Mouse (Mus musculus) splenic B cell, adult 2 months (primary cell): ENCODE data around the gene Foxe1.
A peak's percentile ranks its signal among the peaks of the same experiment; 100 is the strongest.

ENCODE experiments used
- DNase-seq: peaks from one replicate; pipeline ENCODE4 v3.0.0-alpha.2; 2011; ENCODE audit warnings: low read depth, low spot score
- H3K27me3 ChIP-seq: 2 replicates; pipeline ENCODE4 v1.6.1; 2012; ENCODE audit warnings: mild to moderate bottlenecking, low read length, moderate library complexity, mixed read lengths; ENCODE audit not compliant: control insufficient read depth, poor library complexity, insufficient read depth, severe bottlenecking
- H3K36me3 ChIP-seq: 2 replicates; pipeline ENCODE4 v1.6.1; 2012; ENCODE audit warnings: mild to moderate bottlenecking, low read length, moderate library complexity, mixed read lengths; ENCODE audit not compliant: control insufficient read depth, poor library complexity, insufficient read depth, severe bottlenecking

Foxe1 gene

DNA sequence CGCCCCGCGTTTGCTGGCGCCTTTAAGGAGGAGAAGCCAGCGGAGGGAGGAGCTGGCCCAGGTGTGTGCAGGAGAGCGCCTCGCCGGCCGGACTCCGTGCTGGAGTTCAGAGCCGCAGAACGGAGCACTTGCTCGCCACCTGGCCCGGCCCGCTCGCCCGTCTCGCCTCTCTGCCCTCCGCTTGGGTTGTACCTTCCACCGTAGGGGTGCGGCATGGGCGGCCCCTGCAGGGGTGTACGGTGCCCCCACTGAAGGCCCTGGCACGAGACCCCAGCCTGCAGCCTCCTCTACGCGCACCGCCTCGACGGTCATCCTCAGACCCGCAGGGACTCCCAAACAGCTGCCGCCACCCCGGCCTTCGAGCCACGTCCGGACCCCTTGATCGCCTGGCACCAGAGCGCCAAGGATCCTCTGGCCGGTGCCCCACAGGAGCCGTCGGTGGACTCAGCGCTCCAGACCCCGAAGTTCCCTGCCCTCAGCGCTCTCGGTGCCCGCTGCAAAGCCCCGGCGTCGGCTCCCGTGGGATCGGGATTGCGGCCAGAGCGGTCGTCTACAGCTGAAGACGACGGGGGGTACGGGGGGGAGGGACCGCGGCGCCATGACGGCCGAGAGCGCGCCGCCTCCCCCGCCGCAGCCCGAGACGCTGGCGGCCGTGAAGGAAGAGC, at the start of gene Foxe1:
TSS of gene Foxe1 (plus strand) at position 14 of the 665 bp plus-strand sequence.
- H3K36me3 ChIP-seq = no peaks in the 10 kb centered on the region
- peak; percentile 8 for DNase-seq
- H3K27me3 ChIP-seq = peaks cover 6% of the 10 kb centered on the region; the same call in 1 of the 2 replicates

- no peaks in the 10 kb centered on the region for H3K36me3 ChIP-seq
- no peaks in the 10 kb centered on the region for H3K27me3 ChIP-seq
- DNase-seq = no peak
These were observed 39.3 kb upstream of the Foxe1 start for GRCm38 (mm10) chr4:46304071-46304470.

- peak; percentile 73 for DNase-seq
These were observed 38.5 kb upstream of the Foxe1 start for GRCm38 (mm10) chr4:46304757-46305384.

DNA sequence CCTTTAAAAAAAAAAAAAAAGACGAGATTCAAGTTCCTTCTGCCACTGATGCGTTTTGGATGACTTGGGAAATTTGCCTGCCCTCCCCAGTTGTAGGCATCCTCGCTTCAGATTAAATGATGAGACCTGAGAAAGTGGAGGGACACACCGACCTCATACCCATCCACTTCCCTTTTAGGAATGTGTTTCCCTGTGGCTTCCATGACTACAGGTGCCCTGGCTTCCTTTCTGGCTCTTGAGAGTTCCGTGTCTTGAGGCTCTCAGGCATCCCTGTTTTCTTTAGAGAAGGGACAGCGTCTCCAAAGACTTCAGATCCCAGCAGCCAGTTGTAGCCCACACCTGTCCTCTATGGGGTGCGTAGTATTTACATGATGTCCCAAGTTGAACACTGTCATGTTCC, 38.0 kb upstream of the Foxe1 start:
- H3K27me3 ChIP-seq = no peaks in the 10 kb centered on the region
- DNase-seq = no peak
- no peaks in the 10 kb centered on the region for H3K36me3 ChIP-seq

More at GRCm38 (mm10) chr4:46304757-46305384, 38.5 kb upstream of the Foxe1 start:
- Histone ChIP-seq H3K27me3 (no peaks in the 10 kb centered on the region), H3K36me3 (no peaks in the 10 kb centered on the region)

DNA sequence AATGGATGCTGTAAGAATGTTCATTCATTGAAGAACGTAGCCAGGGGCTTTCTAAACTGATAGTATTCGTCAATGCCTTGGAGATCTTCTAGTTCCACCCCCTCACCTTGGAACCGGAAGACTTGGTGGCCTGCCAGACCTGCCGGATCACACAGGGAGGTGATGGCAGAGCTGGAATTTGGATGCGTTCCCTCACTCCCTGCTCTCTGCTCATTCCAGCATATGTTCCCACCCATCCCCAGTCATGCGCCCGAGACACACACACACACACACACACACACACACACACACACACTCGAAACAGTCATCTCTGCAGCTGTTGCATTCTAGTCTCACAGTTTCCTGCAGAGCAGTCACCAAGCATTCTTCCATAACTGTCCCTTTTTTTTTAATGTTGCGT, 36.1 kb upstream of the Foxe1 start:
- H3K27me3 ChIP-seq = no peaks in the 10 kb centered on the region
- H3K36me3 ChIP-seq = no peaks in the 10 kb centered on the region
- no peak for DNase-seq

DNA sequence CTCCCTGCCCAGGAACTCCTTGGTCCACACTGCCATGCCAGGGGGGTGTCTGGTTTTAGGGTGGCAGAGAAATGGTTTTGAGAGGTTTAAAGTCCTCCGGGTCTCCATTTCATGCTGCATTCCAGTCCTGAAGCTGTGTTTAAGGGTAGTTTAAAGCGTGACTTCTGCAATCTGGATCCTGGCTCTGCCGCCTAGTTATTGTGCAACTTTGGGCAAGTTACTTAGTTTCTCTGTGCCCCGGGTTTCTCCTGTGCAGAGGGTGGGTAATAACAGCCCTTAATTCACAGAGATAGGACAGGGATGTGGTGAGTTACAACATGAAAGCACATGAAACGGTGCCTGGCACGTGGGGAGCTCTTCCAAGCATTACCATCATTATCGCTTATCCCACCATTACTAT, 35.5 kb upstream of the Foxe1 start:
- DNase-seq = no peak
- no peaks in the 10 kb centered on the region for H3K36me3 ChIP-seq

DNA sequence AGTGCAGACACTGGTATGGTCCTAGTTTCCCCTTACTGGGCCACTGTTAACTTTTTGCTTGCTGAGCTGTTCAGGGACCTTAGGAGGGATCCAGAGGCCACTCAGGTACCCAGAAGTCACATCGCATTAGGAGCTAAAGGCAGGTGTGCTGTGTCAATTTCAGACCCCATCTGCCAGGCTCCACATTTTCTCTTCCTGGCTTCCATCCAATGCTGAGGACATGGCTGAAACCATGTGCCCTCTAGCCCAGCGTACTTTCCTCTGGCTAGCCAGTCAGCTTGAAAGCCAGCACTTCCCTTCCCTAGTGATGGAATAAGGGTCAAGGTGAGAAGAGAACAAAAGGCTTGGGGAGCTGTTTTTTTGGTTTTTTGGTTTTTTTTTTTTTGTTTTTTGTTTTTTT, 31.8 kb upstream of the Foxe1 start:
- DNase-seq = no peak

More for the DNA sequence above, 35.5 kb upstream of the Foxe1 start:
- no peaks in the 10 kb centered on the region for H3K27me3 ChIP-seq

DNA sequence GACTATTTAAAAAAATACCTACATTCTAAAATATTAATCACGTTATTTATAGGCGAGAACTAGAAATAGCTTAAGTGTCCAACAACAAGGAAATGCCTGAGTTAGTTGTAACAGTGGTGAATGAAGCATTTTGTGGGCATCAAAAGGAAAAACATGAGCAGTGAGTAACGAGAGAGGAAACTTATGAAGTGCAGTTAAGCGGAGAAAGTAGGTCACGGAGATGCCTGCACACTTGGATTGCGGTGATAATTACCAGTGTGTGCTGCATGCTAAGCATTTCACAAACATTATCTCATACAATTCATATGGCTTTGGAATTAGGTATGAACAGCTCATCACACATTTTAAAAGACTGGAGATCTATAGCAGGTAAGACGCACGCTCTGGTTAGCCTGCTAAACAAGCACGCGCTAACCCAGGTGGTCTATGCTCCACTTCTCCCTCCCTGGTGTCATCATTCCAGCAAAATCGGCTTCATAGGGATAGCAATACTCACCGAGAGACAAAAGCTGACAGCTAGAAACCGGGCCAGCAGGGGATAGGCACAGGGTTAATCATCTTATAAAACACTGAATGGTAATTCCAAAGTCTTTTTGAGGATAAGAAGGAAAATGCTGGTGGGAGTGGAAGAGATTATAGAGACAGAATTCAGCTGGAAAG, 21.5 kb upstream of the Foxe1 start:
- no peaks in the 10 kb centered on the region for H3K36me3 ChIP-seq
- no peak for DNase-seq
- H3K27me3 ChIP-seq = no peaks in the 10 kb centered on the region

More for the DNA sequence above, 31.8 kb upstream of the Foxe1 start:
- Histone ChIP-seq H3K27me3 (no peaks in the 10 kb centered on the region), H3K36me3 (no peaks in the 10 kb centered on the region)

DNA sequence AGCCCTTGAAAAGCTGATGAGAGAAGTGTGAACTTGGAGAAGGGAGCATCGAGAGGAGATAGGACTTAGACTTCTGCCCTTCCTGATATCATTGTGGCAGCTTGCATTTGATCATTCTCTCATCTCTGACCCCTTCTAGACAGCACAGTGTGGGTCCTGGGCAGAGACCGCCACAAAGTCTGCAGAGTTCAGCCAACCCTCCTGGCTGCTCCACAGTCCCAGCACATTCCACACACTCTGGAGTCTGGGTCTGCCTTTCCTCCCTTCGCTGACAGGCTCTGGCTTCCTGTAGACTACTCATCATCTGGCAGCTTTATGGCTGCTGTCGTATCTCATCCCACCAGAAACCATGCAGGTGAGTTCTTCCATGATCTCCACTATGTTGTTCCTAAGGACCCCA, 20.7 kb upstream of the Foxe1 start:
- DNase-seq = no peak
- no peaks in the 10 kb centered on the region for H3K27me3 ChIP-seq

DNA sequence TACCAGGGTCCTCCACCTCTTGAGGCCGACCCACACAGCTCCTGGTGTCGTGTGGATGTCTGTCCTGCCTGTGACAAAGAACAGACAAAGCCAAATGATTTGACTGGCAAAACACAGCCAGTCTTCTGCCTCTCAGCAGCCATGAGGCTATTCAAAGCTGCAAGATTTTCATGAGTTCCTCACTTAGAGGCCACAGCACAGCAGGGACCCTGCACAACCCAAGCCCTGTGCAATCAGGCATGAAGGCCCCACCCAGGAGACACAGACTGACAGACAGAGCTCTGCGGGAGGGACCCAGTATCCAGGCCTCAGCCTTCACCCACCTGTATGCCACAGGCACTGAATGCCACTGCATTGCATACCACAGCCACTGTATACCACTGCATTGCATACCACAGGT, 14.5 kb upstream of the Foxe1 start:
- Histone ChIP-seq H3K36me3 (no peaks in the 10 kb centered on the region), H3K27me3 (no peaks in the 10 kb centered on the region)
- no peak for DNase-seq

More for the DNA sequence above, 20.7 kb upstream of the Foxe1 start:
- H3K36me3 ChIP-seq = no peaks in the 10 kb centered on the region

DNA sequence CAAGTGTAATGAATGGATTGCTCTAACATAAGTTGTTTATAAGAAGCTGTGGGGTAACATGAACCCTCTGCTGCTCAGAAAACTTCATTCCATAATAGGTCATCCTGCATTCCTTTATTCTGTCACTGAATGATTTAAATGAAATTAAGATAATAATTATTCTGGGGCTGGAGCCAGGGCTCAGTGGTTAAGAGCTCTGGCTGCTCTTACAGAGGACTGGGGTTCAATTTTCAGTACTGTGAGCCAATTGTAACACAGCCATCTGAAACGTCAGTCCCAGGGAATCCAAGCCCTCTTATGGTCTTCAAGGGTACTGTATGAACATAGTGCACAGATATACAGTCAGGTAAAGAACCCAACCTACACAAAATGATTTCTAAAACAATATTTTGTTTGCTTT, 7.6 kb upstream of the Foxe1 start:
- H3K27me3 ChIP-seq = 0 out of 2 replicates have a peak, but pooled peaks cover 2% of the 10 kb centered on the region
- no peaks in the 10 kb centered on the region for H3K36me3 ChIP-seq
- no peak for DNase-seq

DNA sequence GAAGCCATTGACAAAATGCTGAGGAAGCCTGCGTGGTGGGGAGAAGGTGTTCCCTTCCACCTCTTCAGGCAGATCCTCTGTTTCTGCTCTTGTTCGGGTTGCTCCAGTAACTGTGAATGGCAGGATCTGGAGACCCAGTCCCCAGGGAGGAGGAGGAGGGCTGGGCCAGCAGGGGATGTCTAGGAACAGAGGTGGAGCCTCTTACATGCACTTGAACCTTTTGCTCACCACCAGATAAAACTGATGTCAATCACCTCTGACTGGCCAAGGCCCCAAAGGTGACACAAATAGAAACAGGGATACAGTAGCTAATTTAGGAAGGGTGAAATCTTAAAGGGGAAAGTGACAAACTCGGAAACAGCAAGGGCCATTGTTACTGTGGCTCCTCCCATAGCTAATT, 5.4 kb upstream of the Foxe1 start:
- 0 out of 2 replicates have a peak, but pooled peaks cover 2% of the 10 kb centered on the region for H3K27me3 ChIP-seq
- no peaks in the 10 kb centered on the region for H3K36me3 ChIP-seq
- no peak for DNase-seq

- Histone ChIP-seq H3K36me3 (no peaks in the 10 kb centered on the region), H3K27me3 (0 out of 2 replicates have a peak, but pooled peaks cover 2% of the 10 kb centered on the region)
- no peak for DNase-seq
These were observed 4.4 kb upstream of the Foxe1 start for GRCm38 (mm10) chr4:46339026-46339425.

DNA sequence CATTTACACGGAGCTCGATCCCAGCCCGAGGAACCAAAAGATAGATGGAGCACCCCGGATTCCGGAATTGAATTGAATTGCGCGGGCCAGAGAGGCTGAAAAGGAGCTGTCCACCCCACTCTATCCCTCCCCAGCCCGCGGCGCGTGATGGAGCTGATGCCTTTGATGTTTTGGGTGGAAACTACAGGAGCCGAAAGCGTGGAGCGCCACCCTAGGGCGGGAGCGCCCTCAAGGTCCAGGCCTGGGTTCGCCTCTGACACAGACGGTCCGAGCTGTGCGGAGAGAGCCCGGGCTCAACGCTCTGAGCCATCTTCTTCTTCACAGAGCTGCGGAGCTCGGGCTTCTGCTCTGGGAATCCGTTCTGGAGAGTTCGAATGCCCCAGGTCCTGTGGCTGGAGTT, 3.8 kb upstream of the Foxe1 start:
- Histone ChIP-seq H3K27me3 (0 out of 2 replicates have a peak, but pooled peaks cover 2% of the 10 kb centered on the region), H3K36me3 (no peaks in the 10 kb centered on the region)
- no peak for DNase-seq
